Mouse (Mus musculus) midbrain, embryonic 10.5 days (tissue): ENCODE measurements around the gene Rsrc1. TPM values are rescaled to one million over a fixed set of nuclear protein-coding genes. Genes with fewer than 3 reads are reported as not detected.
"Not testable (repeated sequence)": the region's sequence is repeated elsewhere in the genome, so short reads cannot be mapped to it uniquely, and the experiment has no call there.

Source experiments
- DNase-seq: peaks from one replicate; pipeline ENCODE4 v3.0.0-alpha.2; 2017; ENCODE audit warnings: low spot score
- H3K27ac ChIP-seq: fragments of 300-500 bp; sonication (generic); replicated peaks from 2 replicates; pipeline ENCODE4 v1.5.1; 2016; ENCODE audit warnings: mild to moderate bottlenecking
- H3K27me3 ChIP-seq: fragments of 300-500 bp; sonication (generic); 2 replicates; pipeline ENCODE4 v1.6.1; 2016; ENCODE audit warnings: low read depth, mild to moderate bottlenecking; ENCODE audit not compliant: poor library complexity, severe bottlenecking
- H3K36me3 ChIP-seq: fragments of 300-500 bp; sonication (generic); 2 replicates; pipeline ENCODE4 v1.6.1; 2016; ENCODE audit warnings: mild to moderate bottlenecking, moderate library complexity
- H3K4me1 ChIP-seq: fragments of 300-500 bp; sonication (generic); 2 replicates; pipeline ENCODE4 v1.6.1; 2016
- H3K4me3 ChIP-seq: fragments of 300-500 bp; sonication (generic); 2 replicates; pipeline ENCODE4 v1.5.1; 2016; ENCODE audit warnings: mild to moderate bottlenecking, moderate library complexity
- H3K9me3 ChIP-seq: fragments of 300-500 bp; sonication (generic); replicated peaks from 2 replicates; pipeline ENCODE4 v1.6.1; 2016; ENCODE audit warnings: mild to moderate bottlenecking
- whole genome bisulfite sequencing: fragments of 180-500 bp; shearing (Covaris S2); methylation state at CpG from one replicate; pipeline ENCODE4 v1.1.7; 2016; 5-methylcytosine and 5-hydroxymethylcytosine counted together
- polyA plus RNA-seq: library from polyadenylated mRNA; unstranded; fragments of >200 nt; fragmentation: Nextera tagmentation; extraction: Ambion mirVana; gene quantifications from 2 replicates; pipeline ENCODE4 v1.2.1, GENCODE M21; 2016

Rsrc1 gene
- polyA plus RNA-seq, 1 experiment from 2014 or later = 42.2 TPM

- Histone ChIP-seq H3K27me3 (peaks cover 23% of the 10 kb centered on the region), H3K36me3 (no peaks in the 10 kb centered on the region), H3K9me3 (no peaks in the 10 kb centered on the region), H3K4me3 (no peak overlapping the region), H3K27ac (no peak overlapping the region), H3K4me1 (peaks cover 7% of the 10 kb centered on the region)
- peak; percentile 54 for DNase-seq
- 45% methylated on average over 1 of the region's 1 CpGs for WGBS
These were observed 231.9 kb downstream of the Rsrc1 start for GRCm38 (mm10) chr3:67213047-67213457.

GRCm38 (mm10) chr3:67232617-67233241 lies 251.5 kb downstream of the Rsrc1 start:
- peak; percentile 12 for DNase-seq
- 29% methylated on average over 3 of the region's 3 CpGs for WGBS

GRCm38 (mm10) chr3:67242451-67242850 lies 261.3 kb downstream of the Rsrc1 start:
- H3K4me3 ChIP-seq, DNase-seq, H3K9me3 ChIP-seq, H3K36me3 ChIP-seq, H3K4me1 ChIP-seq, H3K27me3 ChIP-seq, H3K27ac ChIP-seq: not testable (repeated sequence)
- 92% methylated on average over 10 of the region's 10 CpGs for WGBS

More at GRCm38 (mm10) chr3:67232617-67233241, 251.5 kb downstream of the Rsrc1 start:
- Histone ChIP-seq H3K4me1 (peaks cover 5% of the 10 kb centered on the region; the same call in 1 of the 2 replicates), H3K4me3 (no peak overlapping the region), H3K36me3 (no peaks in the 10 kb centered on the region), H3K9me3 (no peaks in the 10 kb centered on the region), H3K27ac (no peak overlapping the region), H3K27me3 (no peaks in the 10 kb centered on the region)

DNA sequence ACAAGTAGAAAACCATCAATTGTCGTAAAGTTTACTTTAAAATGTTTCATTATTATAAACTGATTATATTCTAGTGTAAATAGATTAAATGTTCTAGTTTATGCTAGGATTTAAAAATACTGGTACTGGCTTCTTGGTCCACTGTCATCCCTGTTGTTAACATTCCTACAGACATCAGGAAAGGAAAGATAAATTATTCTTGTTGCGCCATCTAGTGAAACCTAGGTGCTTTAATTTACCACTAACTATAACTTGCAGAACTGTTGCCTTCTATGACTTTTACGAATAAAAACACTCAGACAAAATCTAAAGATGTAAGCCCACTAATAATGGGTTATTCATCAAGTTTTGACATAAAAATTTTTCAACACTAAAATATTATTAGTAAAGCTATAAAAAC lies 286.3 kb downstream of the Rsrc1 start:
- Histone ChIP-seq H3K27me3 (no peaks in the 10 kb centered on the region), H3K4me1 (no peaks in the 10 kb centered on the region), H3K27ac (no peak overlapping the region), H3K4me3 (no peak overlapping the region), H3K9me3 (no peaks in the 10 kb centered on the region), H3K36me3 (no peaks in the 10 kb centered on the region)
- DNase-seq = no peak
- WGBS = 66% methylated on average over 3 of the region's 3 CpGs

DNA sequence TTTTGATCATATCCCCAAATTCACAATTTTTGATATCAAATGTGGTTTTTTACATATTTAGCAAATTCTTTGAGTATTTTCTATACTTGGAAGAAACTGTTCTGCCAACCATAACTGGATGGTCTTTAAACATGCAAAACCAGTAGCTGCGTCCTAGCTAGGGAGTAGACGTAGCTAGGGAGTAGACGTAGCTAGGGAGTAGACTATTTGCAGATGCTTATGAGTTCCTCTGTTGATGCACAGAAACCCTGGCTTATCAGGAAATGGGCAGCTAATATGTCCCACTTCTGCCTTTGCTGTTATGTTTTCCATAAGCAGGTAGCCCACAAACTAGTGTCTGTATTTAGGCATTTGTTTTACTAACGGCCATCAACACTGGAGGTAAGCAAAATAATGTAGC lies 298.6 kb downstream of the Rsrc1 start:
- no peaks in the 10 kb centered on the region for H3K9me3 ChIP-seq
- WGBS = 94% methylated on average over 4 of the region's 4 CpGs
- H3K27me3 ChIP-seq = no peaks in the 10 kb centered on the region
- DNase-seq = no peak
- H3K4me3 ChIP-seq = no peak overlapping the region
- no peak overlapping the region for H3K27ac ChIP-seq
- H3K4me1 ChIP-seq = no peaks in the 10 kb centered on the region
- H3K36me3 ChIP-seq = no peaks in the 10 kb centered on the region

GRCm38 (mm10) chr3:67280247-67280646 lies 299.1 kb downstream of the Rsrc1 start:
- no peaks in the 10 kb centered on the region for H3K4me1 ChIP-seq
- no peak for DNase-seq
- no peaks in the 10 kb centered on the region for H3K36me3 ChIP-seq
- no peak overlapping the region for H3K4me3 ChIP-seq
- WGBS = 95% methylated on average over 3 of the region's 3 CpGs
- H3K9me3 ChIP-seq = no peaks in the 10 kb centered on the region
- H3K27ac ChIP-seq = no peak overlapping the region
- H3K27me3 ChIP-seq = no peaks in the 10 kb centered on the region

DNA sequence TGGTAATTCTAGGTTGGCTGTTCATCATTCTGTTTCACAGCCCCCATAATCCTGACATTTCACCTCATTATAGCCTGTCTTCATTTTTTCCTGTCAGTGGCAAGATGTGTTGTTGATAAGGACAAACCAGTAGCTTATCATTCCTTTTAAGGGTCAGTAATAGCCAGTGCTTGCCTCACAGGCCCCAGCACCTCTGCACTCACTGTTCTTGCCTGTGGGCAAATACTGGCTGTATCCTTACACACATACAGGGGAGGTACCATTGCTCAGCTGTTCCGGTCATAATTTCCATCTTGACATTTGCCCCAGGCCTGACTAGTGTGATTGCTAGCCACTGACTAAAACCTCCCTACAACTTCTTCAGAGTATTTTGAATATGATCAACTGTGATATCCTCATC lies 302.8 kb downstream of the Rsrc1 start:
- H3K27me3 ChIP-seq = no peaks in the 10 kb centered on the region
- H3K9me3 ChIP-seq = no peaks in the 10 kb centered on the region
- no peak for DNase-seq
- no peak overlapping the region for H3K27ac ChIP-seq
- no peaks in the 10 kb centered on the region for H3K4me1 ChIP-seq
- H3K36me3 ChIP-seq = no peaks in the 10 kb centered on the region
- no peak overlapping the region for H3K4me3 ChIP-seq
- WGBS = 82% methylated on average over 1 of the region's 1 CpGs

- no peak overlapping the region for H3K4me3 ChIP-seq
- no peaks in the 10 kb centered on the region for H3K27me3 ChIP-seq
- H3K9me3 ChIP-seq = no peaks in the 10 kb centered on the region
- no peaks in the 10 kb centered on the region for H3K36me3 ChIP-seq
- DNase-seq = no peak
- no peaks in the 10 kb centered on the region for H3K4me1 ChIP-seq
- WGBS = 88% methylated on average over 4 of the region's 4 CpGs
- H3K27ac ChIP-seq = no peak overlapping the region
These were observed 303.7 kb downstream of the Rsrc1 start for GRCm38 (mm10) chr3:67284848-67285247.

DNA sequence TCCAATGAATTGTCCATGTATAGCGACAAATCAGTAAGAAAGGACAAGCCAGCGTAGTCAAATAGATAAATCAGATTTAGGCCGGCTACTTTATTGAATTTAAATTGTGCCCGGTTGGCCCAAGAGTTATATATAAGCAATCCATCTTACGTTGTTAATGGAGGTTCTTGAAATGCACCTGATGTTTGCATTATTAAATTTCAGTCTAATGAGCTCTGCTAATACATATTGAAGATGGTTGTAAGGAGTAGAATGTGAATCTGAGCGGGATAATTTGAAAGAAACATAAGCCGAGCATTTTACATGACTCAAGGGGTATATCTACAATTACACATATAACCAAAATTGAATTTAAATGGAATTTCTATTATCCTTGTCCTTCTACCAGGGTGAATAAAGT lies 307.5 kb downstream of the Rsrc1 start:
- Histone ChIP-seq H3K27ac (no peak overlapping the region), H3K4me1 (no peaks in the 10 kb centered on the region), H3K36me3 (no peaks in the 10 kb centered on the region), H3K9me3 (no peaks in the 10 kb centered on the region), H3K4me3 (no peak overlapping the region), H3K27me3 (no peaks in the 10 kb centered on the region)
- DNase-seq = no peak
- 95% methylated on average over 7 of the region's 7 CpGs for WGBS

GRCm38 (mm10) chr3:67289482-67289881 lies 308.3 kb downstream of the Rsrc1 start:
- Histone ChIP-seq H3K4me1 (no peaks in the 10 kb centered on the region), H3K9me3 (no peaks in the 10 kb centered on the region), H3K36me3 (no peaks in the 10 kb centered on the region), H3K27ac (no peak overlapping the region), H3K4me3 (no peak overlapping the region), H3K27me3 (no peaks in the 10 kb centered on the region)
- DNase-seq = no peak
- 93% methylated on average over 6 of the region's 6 CpGs for WGBS

DNA sequence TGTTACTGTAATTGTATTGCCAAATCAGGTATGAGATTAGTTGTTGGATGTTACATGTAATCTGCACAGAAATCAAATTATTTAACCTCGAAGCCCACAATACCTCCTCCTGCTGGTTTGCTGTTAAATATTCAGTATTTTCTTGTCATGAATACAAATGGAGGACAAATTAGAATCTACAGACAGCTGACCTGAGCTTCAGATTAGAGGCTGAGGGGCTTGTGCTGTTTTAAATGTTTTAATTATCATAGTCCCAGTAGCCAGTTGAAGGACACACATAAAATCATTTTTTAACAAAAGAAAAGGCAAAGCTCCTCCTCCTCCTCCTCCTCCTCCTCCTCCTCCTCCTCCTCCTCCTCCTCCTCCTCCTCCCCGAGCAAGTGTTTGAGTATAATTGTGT lies 327.5 kb downstream of the Rsrc1 start:
- 83% methylated on average over 1 of the region's 2 CpGs for WGBS
- no peak overlapping the region for H3K27ac ChIP-seq

DNA sequence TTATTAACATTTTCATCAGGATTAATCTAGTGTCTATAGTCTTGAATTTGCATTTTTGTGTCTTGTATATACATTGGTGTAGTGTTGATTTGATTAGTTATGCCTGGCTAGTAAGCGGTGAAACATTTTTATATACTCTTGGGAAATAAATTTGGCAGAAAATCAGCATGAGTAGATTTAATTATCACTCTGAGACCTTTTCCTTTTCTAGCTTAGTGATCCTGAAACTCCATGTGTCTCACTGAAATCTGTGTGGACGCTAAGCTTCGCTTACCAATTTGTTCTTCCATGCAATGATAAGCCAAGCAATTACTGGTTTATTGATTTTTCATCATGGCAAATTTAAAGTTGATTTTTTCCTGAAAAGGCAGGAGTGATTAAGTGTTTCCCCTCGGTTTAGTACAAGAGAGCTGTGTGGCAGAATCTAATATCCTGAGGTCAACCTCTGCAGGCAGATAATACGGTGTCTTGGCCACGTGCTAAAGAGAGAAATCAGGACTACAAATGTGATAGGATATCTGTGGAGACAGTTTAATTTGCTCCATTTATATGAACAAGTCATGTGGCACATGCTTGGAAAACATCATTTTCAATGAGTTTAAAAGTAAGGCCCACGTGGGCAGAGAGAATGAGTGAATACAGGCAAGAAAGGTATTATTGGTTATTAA lies 328.6 kb downstream of the Rsrc1 start:
- no peak for DNase-seq
- no peak overlapping the region for H3K27ac ChIP-seq

More for the DNA sequence above, 327.5 kb downstream of the Rsrc1 start:
- DNase-seq = no peak
- no peaks in the 10 kb centered on the region for H3K4me1 ChIP-seq
- H3K36me3 ChIP-seq = no peaks in the 10 kb centered on the region
- H3K9me3 ChIP-seq = no peaks in the 10 kb centered on the region
- H3K4me3 ChIP-seq = no peak overlapping the region
- no peaks in the 10 kb centered on the region for H3K27me3 ChIP-seq

DNA sequence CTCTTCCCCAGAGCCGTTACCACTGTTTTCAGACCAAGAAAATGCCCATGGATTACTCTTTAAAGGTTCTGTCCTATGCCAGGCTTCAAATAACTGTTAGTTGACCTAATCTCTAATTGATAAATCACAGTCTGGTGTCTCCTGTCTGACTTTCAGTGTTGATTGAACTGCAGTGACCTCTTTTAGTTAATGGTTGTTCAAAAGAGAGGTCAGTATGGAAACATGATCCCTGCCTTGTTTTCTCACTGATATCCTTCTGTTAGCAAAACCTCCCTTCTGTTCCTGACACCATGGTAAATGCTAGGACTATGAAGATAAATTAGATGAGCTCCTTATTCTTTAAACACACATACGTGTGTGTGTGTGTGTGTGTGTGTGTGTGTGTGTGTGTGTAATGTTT lies 330.2 kb downstream of the Rsrc1 start:
- 64% methylated on average over 2 of the region's 2 CpGs for WGBS
- H3K27me3 ChIP-seq = no peaks in the 10 kb centered on the region

More for the DNA sequence above, 328.6 kb downstream of the Rsrc1 start:
- Histone ChIP-seq H3K4me1 (no peaks in the 10 kb centered on the region), H3K4me3 (no peak overlapping the region), H3K36me3 (no peaks in the 10 kb centered on the region), H3K9me3 (no peaks in the 10 kb centered on the region), H3K27me3 (no peaks in the 10 kb centered on the region)
- 64% methylated on average over 7 of the region's 7 CpGs for WGBS

More for the DNA sequence above, 330.2 kb downstream of the Rsrc1 start:
- no peak overlapping the region for H3K4me3 ChIP-seq
- H3K9me3 ChIP-seq = no peaks in the 10 kb centered on the region
- no peak overlapping the region for H3K27ac ChIP-seq
- H3K36me3 ChIP-seq = no peaks in the 10 kb centered on the region
- no peaks in the 10 kb centered on the region for H3K4me1 ChIP-seq
- DNase-seq = no peak
